Mouse (Mus musculus) midbrain, embryonic 13.5 days (tissue): ENCODE measurements around the gene Asb2. TPM values are rescaled to one million over a fixed set of nuclear protein-coding genes. Genes with fewer than 3 reads are reported as not detected.

Experiments used
- ATAC-seq: fragments of 200-750 bp; cut with Nextera tagmentation; 2 replicates; pipeline ENCODE4 v1.8.0; 2017; ENCODE audit warnings: mild to moderate bottlenecking, moderate TSS enrichment, moderate library complexity
- H3K27ac ChIP-seq: fragments of 300-500 bp; sonication (generic); 2 replicates; pipeline ENCODE4 v1.5.1; 2015; ENCODE audit warnings: inconsistent platforms, mild to moderate bottlenecking, moderate library complexity
- H3K27me3 ChIP-seq: fragments of 300-500 bp; sonication (generic); 2 replicates; pipeline ENCODE4 v1.6.1; 2015; ENCODE audit warnings: mild to moderate bottlenecking, inconsistent platforms
- H3K36me3 ChIP-seq: fragments of 300-500 bp; sonication (generic); 2 replicates; pipeline ENCODE4 v1.6.1; 2015; ENCODE audit warnings: mild to moderate bottlenecking, inconsistent platforms
- H3K4me1 ChIP-seq: fragments of 300-500 bp; sonication (generic); replicated peaks from 2 replicates; pipeline ENCODE4 v1.6.1; 2015; ENCODE audit warnings: inconsistent platforms
- H3K4me2 ChIP-seq: fragments of 300-500 bp; sonication (generic); replicated peaks from 2 replicates; pipeline ENCODE4 v1.6.1; 2015; ENCODE audit warnings: moderate library complexity, mild to moderate bottlenecking, inconsistent platforms
- H3K4me3 ChIP-seq: fragments of 300-500 bp; sonication (generic); replicated peaks from 2 replicates; pipeline ENCODE4 v1.5.1; 2015; ENCODE audit warnings: mild to moderate bottlenecking, inconsistent platforms
- H3K9ac ChIP-seq: fragments of 300-500 bp; sonication (generic); replicated peaks from 2 replicates; pipeline ENCODE4 v1.6.1; 2015; ENCODE audit warnings: mild to moderate bottlenecking, inconsistent platforms
- H3K9me3 ChIP-seq: fragments of 300-500 bp; sonication (generic); 2 replicates; pipeline ENCODE4 v1.6.1; 2016; ENCODE audit warnings: mild to moderate bottlenecking, inconsistent platforms
- WGBS: fragments of 180-500 bp; shearing (Covaris S2); methylation state at CpG from one replicate; pipeline ENCODE4 v1.1.7; 2015; 5-methylcytosine and 5-hydroxymethylcytosine counted together
- polyA plus RNA-seq: library from polyadenylated mRNA; unstranded; fragments of >200 nt; fragmentation: Nextera tagmentation; extraction: Ambion mirVana; gene quantifications from 2 replicates; pipeline ENCODE4 v1.2.1, GENCODE M21; 2015

Gene Asb2
- polyA plus RNA-seq, 1 experiment from 2014 or later: 0.57 TPM

DNA sequence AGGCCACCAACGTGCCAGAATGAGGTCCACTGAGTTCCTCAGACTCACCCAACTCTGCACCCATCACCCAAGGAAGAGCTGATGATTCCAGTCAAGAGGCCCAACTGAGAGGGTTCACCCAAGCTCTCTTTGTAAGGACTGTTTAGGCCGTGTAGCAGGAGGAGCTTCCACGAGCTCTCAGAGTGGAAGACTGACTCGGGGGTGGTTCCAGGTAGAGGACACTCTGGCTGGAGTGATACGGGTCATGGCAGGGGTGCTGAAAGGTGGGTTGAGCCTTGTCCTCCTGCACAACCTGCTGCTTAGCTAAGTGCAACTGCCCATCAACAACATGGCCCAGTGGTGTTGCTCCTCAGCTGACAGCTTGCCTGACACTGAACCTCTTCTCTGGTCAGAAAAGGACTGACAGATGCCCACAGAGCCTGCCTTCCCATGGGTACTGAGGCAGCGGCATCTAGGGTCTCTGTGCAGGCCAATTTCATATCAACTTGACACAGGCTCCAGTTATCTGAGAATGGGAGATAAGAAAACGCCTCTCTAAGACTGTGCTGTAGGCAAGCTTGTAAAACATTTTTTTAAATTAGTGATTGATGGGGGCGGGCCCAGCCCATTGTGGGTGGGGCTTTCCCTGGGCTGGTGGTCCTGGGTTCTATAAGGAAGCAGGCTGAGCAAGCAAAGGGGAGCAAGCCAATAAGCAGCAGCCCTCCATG, 17.9 kb upstream of the Asb2 start:
- H3K36me3 ChIP-seq: no peaks in the 10 kb centered on the region
- H3K4me2 ChIP-seq: no peak overlapping the region
- no peak overlapping the region for H3K9ac ChIP-seq
- 79% methylated on average over 8 of the region's 8 CpGs for WGBS
- no peak overlapping the region for H3K27ac ChIP-seq
- ATAC-seq: no peak
- H3K4me1 ChIP-seq: no peaks in the 10 kb centered on the region
- no peaks in the 10 kb centered on the region for H3K9me3 ChIP-seq
- no peak overlapping the region for H3K4me3 ChIP-seq
- peaks cover 2% of the 10 kb centered on the region; the same call in 1 of the 2 replicates for H3K27me3 ChIP-seq

DNA sequence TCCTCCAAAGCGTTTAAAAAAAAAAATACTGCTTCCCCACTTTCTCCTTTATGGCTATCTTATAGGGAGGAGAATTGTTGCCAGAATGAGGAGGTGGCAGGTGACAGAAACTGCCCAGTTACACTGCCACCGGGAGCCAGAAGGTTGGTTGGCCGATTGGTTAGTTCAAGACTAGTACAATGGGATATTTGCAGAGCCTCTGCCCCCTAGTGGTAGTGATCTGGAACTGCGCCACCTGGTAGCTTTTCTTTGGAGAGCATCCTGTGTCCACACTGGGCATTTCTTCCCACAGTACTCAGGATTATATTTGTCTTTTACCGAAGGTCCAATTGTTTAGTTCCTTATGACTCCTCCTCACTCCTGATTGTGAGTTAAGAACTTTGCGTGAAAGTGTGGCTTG, 15.9 kb upstream of the Asb2 start:
- Histone ChIP-seq H3K27ac (no peak overlapping the region), H3K4me2 (no peak overlapping the region), H3K27me3 (peaks cover 9% of the 10 kb centered on the region), H3K36me3 (no peaks in the 10 kb centered on the region), H3K9me3 (no peaks in the 10 kb centered on the region), H3K4me1 (0 out of 2 replicates have a peak, but pooled peaks cover 2% of the 10 kb centered on the region), H3K4me3 (no peak overlapping the region), H3K9ac (no peak overlapping the region)
- ATAC-seq: no peak
- 31% methylated on average over 6 of the region's 6 CpGs for WGBS

- H3K4me2 ChIP-seq: no peak overlapping the region
- no peaks in the 10 kb centered on the region for H3K36me3 ChIP-seq
- H3K27me3 ChIP-seq: peaks cover 9% of the 10 kb centered on the region
- H3K9me3 ChIP-seq: no peaks in the 10 kb centered on the region
- no peak for ATAC-seq
- no peak overlapping the region for H3K9ac ChIP-seq
- H3K4me1 ChIP-seq: 0 out of 2 replicates have a peak, but pooled peaks cover 2% of the 10 kb centered on the region
- 87% methylated on average over 4 of the region's 4 CpGs for WGBS
- H3K27ac ChIP-seq: no peak overlapping the region
- no peak overlapping the region for H3K4me3 ChIP-seq
These were observed 15.1 kb upstream of the Asb2 start for GRCm38 (mm10) chr12:103370861-103371260.

GRCm38 (mm10) chr12:103368777-103369176, 13.0 kb upstream of the Asb2 start:
- Histone ChIP-seq H3K4me1 (0 out of 2 replicates have a peak, but pooled peaks cover 2% of the 10 kb centered on the region), H3K9me3 (no peaks in the 10 kb centered on the region), H3K27ac (no peak overlapping the region), H3K9ac (no peak overlapping the region), H3K27me3 (peaks cover 9% of the 10 kb centered on the region), H3K4me3 (no peak overlapping the region), H3K36me3 (no peaks in the 10 kb centered on the region), H3K4me2 (no peak overlapping the region)
- WGBS: 67% methylated on average over 2 of the region's 2 CpGs
- ATAC-seq: no peak

GRCm38 (mm10) chr12:103368326-103368669, 12.5 kb upstream of the Asb2 start:
- 84% methylated on average over 7 of the region's 7 CpGs for WGBS

DNA sequence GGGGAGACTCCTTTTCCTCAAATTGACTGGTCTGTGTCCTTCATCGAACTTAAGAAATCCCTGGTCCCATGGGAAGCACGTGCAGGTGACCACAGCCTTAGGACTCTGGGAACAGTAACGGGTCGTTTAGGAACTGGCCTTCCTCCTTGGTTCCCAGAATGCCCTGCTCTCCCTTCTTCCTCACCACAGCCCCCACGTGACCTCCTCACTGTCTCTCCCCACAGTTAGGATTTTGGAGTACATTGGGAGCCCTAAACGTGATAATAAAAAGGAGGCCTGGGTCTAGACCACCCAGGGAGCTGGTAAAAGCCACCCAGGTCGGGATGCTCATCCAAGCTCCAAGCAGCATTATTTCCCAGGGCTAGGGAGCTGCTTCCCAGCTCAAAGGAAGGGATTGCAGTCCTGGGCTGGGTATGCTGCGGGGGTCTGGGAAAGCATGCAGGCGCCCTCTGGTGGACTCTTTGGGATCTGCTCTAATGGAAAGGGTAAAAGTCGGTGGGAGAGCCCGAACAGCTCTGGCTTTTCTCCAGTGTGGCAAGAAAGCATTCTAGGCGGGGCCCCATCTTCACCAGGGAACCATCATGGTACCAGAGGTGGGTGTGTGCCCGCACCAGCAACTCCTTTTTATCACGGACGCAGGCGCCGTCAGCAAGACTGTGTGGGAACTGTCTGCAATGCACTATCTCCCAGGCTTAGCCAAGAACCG, 12.0 kb upstream of the Asb2 start:
- Histone ChIP-seq H3K36me3 (no peaks in the 10 kb centered on the region), H3K4me3 (no peak overlapping the region), H3K4me1 (0 out of 2 replicates have a peak, but pooled peaks cover 2% of the 10 kb centered on the region), H3K9me3 (no peaks in the 10 kb centered on the region), H3K4me2 (peak overlapping the region; percentile 19; the same call in 1 of the 2 replicates), H3K27me3 (peaks cover 9% of the 10 kb centered on the region), H3K9ac (no peak overlapping the region), H3K27ac (no peak overlapping the region)
- ATAC-seq: peak; percentile 82
- 20% methylated on average over 18 of the region's 18 CpGs for WGBS

More at GRCm38 (mm10) chr12:103368326-103368669, 12.5 kb upstream of the Asb2 start:
- peak overlapping the region; percentile 19; the same call in 1 of the 2 replicates for H3K4me2 ChIP-seq
- no peak overlapping the region for H3K4me3 ChIP-seq
- no peak overlapping the region for H3K9ac ChIP-seq
- H3K27me3 ChIP-seq: peaks cover 9% of the 10 kb centered on the region
- H3K4me1 ChIP-seq: 0 out of 2 replicates have a peak, but pooled peaks cover 2% of the 10 kb centered on the region
- ATAC-seq: no peak
- H3K36me3 ChIP-seq: no peaks in the 10 kb centered on the region
- no peak overlapping the region for H3K27ac ChIP-seq
- H3K9me3 ChIP-seq: no peaks in the 10 kb centered on the region

DNA sequence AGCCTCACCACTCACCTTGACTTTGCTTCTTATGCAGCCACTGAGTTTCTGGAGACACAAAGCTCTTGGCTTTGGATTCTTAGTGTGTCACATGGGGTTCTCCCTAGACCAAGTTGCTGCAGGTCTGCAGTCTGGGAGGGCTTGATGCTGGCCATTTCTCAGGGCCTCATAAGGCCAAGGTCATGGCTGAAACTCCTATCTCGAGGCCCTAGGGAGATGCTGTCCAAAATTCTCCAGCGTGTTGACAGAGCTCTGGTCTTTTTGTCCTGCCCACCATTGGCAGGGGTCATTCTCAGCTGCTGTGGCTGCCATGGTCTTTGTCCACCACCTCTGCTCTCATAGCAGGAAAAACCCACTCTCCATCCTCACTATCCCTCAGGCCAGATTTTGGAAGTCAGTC, 11.4 kb upstream of the Asb2 start:
- Histone ChIP-seq H3K27me3 (peaks cover 9% of the 10 kb centered on the region), H3K27ac (no peak overlapping the region), H3K4me3 (no peak overlapping the region), H3K4me1 (0 out of 2 replicates have a peak, but pooled peaks cover 2% of the 10 kb centered on the region), H3K9me3 (no peaks in the 10 kb centered on the region), H3K4me2 (no peak overlapping the region; the same call in 1 of the 2 replicates), H3K9ac (no peak overlapping the region), H3K36me3 (no peaks in the 10 kb centered on the region)
- no peak for ATAC-seq
- WGBS: 82% methylated on average over 2 of the region's 2 CpGs

GRCm38 (mm10) chr12:103362336-103362735, 6.5 kb upstream of the Asb2 start:
- WGBS: 91% methylated on average over 3 of the region's 3 CpGs
- Histone ChIP-seq H3K4me3 (no peak overlapping the region), H3K27ac (no peak overlapping the region), H3K4me2 (no peak overlapping the region), H3K9me3 (no peaks in the 10 kb centered on the region), H3K4me1 (peaks cover 7% of the 10 kb centered on the region; the same call in 1 of the 2 replicates), H3K27me3 (no peaks in the 10 kb centered on the region), H3K36me3 (no peaks in the 10 kb centered on the region), H3K9ac (no peak overlapping the region)
- no peak for ATAC-seq

DNA sequence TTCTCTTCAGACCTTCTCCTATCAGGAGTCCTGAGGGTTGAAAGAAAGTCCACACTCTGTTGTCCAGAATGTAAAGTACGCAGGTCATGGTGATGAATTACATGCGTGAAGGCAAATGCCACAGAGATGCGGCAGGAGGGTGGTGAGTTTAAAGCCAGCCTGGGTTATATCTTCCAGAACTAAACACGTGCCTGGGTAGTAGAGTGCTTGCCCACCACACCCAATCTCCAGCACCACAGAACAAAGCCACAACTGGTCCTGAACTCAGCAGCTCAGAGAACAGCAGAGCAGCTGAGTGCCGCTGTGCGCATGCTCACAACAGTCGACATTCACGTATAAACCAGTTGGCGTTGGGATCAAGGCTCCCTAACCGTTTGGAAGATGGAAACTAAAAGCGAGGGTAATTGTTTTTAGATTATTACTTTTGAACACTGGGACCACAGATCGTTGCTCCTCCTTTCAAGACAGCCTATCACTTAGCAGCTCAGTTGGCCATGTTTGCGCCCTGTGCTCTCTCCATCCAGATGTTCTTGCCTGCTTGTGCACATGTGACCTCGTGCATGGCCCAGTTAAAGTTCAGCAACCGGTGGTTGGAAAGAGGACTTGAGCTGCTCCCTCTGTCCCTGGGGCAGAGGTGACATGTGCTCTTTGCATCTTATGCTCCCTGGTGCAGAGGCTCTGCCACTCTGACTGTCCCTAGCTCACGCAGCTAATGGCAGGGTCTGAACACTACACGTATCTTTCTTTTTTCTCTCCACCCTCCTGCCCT, 5.9 kb upstream of the Asb2 start:
- no peak for ATAC-seq
- no peaks in the 10 kb centered on the region for H3K27me3 ChIP-seq
- no peak overlapping the region for H3K9ac ChIP-seq
- H3K4me2 ChIP-seq: no peak overlapping the region
- H3K4me3 ChIP-seq: no peak overlapping the region
- WGBS: 92% methylated on average over 17 of the region's 17 CpGs
- no peaks in the 10 kb centered on the region for H3K36me3 ChIP-seq
- H3K9me3 ChIP-seq: no peaks in the 10 kb centered on the region
- peaks cover 7% of the 10 kb centered on the region; the same call in 1 of the 2 replicates for H3K4me1 ChIP-seq
- H3K27ac ChIP-seq: no peak overlapping the region

DNA sequence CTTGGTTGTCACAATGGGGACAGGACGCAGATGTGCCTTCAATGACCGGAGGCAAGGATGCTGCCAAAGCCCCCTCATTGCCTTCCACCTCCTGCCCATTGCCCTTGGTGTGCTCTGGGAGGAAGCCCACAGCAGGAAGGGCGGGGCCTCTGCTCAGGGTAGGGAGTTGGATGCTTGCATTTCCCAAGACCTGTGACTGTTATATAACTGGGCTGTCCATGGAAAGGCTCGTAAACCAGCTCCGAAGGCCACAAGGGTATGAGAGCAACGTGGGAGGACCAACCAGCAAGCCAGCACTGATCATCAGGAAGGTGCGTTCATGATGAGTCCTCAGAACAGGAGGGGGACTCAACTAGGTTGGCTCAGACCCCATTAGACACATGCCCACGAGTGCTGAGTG, 5.0 kb upstream of the Asb2 start:
- 87% methylated on average over 8 of the region's 8 CpGs for WGBS

GRCm38 (mm10) chr12:103358951-103359801, 3.4 kb upstream of the Asb2 start:
- Histone ChIP-seq H3K4me1 (peaks cover 7% of the 10 kb centered on the region; the same call in 1 of the 2 replicates), H3K4me3 (no peak overlapping the region), H3K36me3 (no peaks in the 10 kb centered on the region), H3K27me3 (no peaks in the 10 kb centered on the region), H3K4me2 (no peak overlapping the region), H3K9me3 (no peaks in the 10 kb centered on the region), H3K9ac (no peak overlapping the region), H3K27ac (no peak overlapping the region)
- 67% methylated on average over 4 of the region's 4 CpGs for WGBS
- no peak for ATAC-seq

More for the DNA sequence above, 5.0 kb upstream of the Asb2 start:
- H3K36me3 ChIP-seq: no peaks in the 10 kb centered on the region
- no peaks in the 10 kb centered on the region for H3K27me3 ChIP-seq
- H3K27ac ChIP-seq: no peak overlapping the region
- no peak for ATAC-seq
- H3K9ac ChIP-seq: no peak overlapping the region
- H3K4me3 ChIP-seq: no peak overlapping the region
- H3K4me1 ChIP-seq: peaks cover 7% of the 10 kb centered on the region; the same call in 1 of the 2 replicates
- H3K4me2 ChIP-seq: no peak overlapping the region
- H3K9me3 ChIP-seq: no peaks in the 10 kb centered on the region
